Mouse (Mus musculus) bone marrow, adult 2 months (tissue): ENCODE results near the gene Mttp. TPM values are rescaled to one million over a fixed set of nuclear protein-coding genes. Genes with fewer than 3 reads are reported as not detected.

Experiments used
- H3K27ac ChIP-seq: fragments of 200-500 bp; 2 replicates; pipeline ENCODE4 v1.5.1; 2012; ENCODE audit warnings: low read depth, mild to moderate bottlenecking, control low read depth, inconsistent platforms, low read length; ENCODE audit not compliant: control insufficient read depth, poor library complexity, insufficient read depth
- H3K4me1 ChIP-seq: fragments of 200-500 bp; 2 replicates; pipeline ENCODE4 v1.6.1; 2011; ENCODE audit warnings: low read length; ENCODE audit not compliant: control insufficient read depth, insufficient read depth
- H3K4me3 ChIP-seq: fragments of 200-500 bp; replicated peaks from 2 replicates; pipeline ENCODE3; 2011; ENCODE audit warnings: mild to moderate bottlenecking, low read depth, low read length, control low read depth; ENCODE audit not compliant: control insufficient read depth
- CTCF ChIP-seq: fragments of 200-500 bp; IDR thresholded peaks from 2 replicates; pipeline ENCODE4 v1.5.1; 2011; ENCODE audit warnings: low read length, control low read depth; ENCODE audit not compliant: control insufficient read depth, insufficient read depth
- POLR2A ChIP-seq: fragments of 200-500 bp; IDR thresholded peaks from 2 replicates; pipeline ENCODE4 v1.6.1; 2011; ENCODE audit warnings: low read depth, mild to moderate bottlenecking, control low read depth, low read length, borderline replicate concordance; ENCODE audit not compliant: control insufficient read depth
- WGBS: fragments of 180-500 bp; shearing (Covaris S2); methylation state at CpG from one replicate; pipeline ENCODE4 v1.1.7; 2018; 5-methylcytosine and 5-hydroxymethylcytosine counted together
- polyA plus RNA-seq: library from polyadenylated mRNA; stranded (reverse); fragments of >200 nt; gene quantifications from 2 replicates; pipeline ENCODE4 v1.2.4, GENCODE M21; 2011; ENCODE audit warnings: low replicate concordance; ENCODE audit not compliant: missing spikeins, insufficient read depth, insufficient read length

The Mttp gene
- polyA plus RNA-seq, 1 experiment: 0.82 TPM

DNA sequence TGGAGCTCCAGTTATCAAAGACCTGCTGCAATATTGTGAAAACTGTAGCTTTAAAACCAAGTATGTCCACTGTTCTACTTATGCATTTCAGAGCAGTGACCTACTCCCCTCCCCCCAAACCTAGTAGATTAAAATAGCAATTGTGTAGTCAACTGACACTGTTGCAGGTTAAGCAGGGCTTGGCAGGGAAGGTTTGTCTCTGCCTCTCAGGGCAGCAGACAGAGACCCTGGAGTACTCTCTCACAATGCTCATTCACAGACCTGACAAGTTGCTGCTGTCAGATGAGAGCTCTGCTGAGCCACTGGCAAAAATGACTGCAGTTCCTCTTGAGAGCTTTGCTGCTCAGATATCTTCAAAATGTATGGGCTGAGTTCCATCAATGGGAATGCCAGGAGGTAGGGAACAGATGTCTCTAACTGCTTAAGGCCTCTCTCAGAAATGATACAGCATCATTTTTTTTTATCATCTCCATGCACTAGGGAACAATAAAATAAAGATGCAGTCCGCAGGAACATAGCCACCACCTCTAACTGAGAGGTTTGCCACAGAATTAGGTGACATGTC, 61.6 kb downstream of the Mttp start:
- WGBS: 81% methylated on average over 1 of the region's 1 CpGs
- H3K4me1 ChIP-seq: no peaks in the 10 kb centered on the region
- H3K4me3 ChIP-seq: no peak overlapping the region
- H3K27ac ChIP-seq: no peak overlapping the region
- TF ChIP-seq POLR2A: no peak
- no peak for TF ChIP-seq CTCF

DNA sequence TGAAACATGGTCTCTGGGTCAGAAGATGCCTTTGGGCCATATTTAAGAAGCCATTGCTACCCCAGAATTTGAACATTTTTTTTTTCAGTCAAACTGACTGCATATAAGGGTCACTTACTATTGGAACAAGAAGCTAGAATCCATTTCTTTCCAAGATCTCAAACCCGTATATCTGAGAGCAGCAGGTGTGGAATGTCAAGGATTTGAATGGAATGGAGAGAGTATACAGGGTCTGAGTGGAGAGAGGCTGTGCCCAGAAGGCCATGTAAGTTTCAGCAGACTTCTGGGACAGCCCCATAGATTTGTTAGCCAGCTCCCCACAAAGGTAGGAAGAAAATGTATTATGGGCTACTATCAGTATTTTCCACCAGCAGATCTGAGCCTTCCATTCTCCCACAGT, 66.1 kb downstream of the Mttp start:
- WGBS: 79% methylated on average over 1 of the region's 1 CpGs
- TF ChIP-seq CTCF (no peak), POLR2A (no peak)
- no peak overlapping the region for H3K4me3 ChIP-seq
- H3K27ac ChIP-seq: no peak overlapping the region
- H3K4me1 ChIP-seq: no peaks in the 10 kb centered on the region

DNA sequence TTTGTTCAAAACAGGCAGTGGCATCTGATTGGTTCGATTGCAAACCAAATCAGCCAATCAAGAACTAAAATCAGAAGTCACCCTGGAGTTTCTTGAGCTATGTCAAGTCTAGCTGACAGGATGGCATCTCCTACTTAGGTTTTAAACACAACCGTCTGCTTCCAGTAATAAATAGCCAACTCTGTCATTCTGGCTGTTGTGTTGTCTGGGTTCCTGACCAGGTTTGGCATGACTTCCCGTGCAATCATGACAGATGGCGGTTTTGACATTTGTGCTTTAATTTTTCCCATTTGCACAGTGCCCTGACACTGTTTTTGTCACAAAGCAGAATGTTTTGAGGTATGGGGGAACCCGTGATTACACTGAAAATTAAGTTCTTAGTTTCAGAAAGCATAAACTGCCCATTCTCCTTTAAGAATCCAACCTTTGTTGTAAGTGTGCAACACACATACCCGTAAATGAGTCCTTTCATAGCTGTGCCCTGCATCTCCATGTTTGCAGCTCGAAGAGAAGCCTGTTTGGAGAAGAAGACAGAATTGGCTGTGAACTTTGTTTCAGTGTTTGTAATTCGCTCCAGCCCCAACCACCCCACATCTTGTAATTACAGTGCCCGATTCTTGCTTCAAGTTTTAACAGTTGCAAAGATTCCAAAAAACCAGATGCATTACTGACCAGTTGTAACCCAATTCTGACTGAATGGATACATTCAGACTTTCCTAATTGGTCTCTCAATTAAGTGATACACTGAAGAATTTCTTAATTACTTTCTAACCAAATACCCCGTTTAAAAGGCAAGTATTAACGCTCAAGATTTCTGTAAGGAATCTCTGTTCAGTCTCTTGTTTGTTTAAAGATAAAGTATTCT, 67.1 kb downstream of the Mttp start:
- Histone ChIP-seq H3K4me1 (no peaks in the 10 kb centered on the region), H3K27ac (no peak overlapping the region), H3K4me3 (no peak overlapping the region)
- WGBS: 73% methylated on average over 11 of the region's 11 CpGs
- TF ChIP-seq CTCF: no peak

- no peak overlapping the region for H3K27ac ChIP-seq
- H3K4me3 ChIP-seq: no peak overlapping the region
- WGBS: 81% methylated on average over 8 of the region's 8 CpGs
- TF ChIP-seq CTCF: no peak
- no peak for TF ChIP-seq POLR2A
- no peaks in the 10 kb centered on the region for H3K4me1 ChIP-seq
Measured at GRCm38 (mm10) chr3:138075209-138075608, 69.6 kb downstream of the Mttp start.

DNA sequence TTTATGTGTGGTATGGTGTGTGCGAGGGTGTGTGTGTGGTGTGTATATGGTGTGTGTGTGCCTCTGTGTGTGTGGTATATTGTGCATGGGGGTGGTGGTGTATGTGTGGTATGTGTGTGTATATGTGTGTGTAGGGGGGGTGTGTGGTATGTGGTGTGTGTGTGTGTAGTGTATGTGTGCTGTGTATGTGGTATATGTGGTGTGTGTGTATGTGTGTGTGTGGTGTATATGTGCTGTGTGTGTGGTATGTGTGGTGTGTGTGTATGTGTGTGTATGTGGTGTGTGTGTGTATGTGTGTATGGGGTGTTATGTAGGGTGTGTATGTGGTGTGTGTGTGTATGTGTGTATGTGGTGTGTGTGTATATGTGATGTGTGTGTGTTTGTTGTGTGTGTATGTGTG, 70.6 kb downstream of the Mttp start:
- TF ChIP-seq CTCF (no peak), POLR2A (no peak)
- Histone ChIP-seq H3K4me1 (no peaks in the 10 kb centered on the region), H3K27ac (no peak overlapping the region), H3K4me3 (no peak overlapping the region)
- WGBS: 92% methylated on average over 1 of the region's 1 CpGs

DNA sequence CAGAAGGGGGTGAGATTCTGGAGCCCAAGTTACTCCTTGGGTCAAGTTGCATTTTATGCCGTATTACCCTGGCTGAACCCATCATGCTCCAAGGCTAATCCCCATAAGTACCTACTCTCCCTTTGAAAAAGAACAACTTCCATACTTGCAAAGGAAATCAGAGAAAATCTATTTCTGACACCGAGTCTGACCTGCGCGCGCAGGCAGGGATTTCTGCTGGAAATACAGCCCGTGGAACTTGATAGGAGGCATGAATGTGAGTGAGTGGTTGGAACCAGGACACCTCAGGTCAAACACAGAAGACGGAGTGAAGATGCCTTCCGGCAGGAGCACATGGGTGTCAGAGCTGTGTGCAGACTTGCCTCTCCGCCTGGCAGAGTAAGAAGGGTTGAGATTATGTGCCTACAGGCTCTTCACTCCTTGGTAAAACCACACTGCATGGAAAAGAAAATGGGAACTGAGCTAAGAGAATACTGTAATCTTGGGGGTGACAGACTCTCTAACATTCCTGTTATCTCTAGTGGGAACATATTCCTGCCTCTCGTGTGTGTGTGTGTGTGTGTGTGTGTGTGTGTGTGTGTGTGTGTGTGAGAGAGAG, 73.2 kb downstream of the Mttp start:
- TF ChIP-seq POLR2A: no peak
- TF ChIP-seq CTCF: no peak
- 76% methylated on average over 10 of the region's 10 CpGs for WGBS
- H3K4me1 ChIP-seq: no peaks in the 10 kb centered on the region
- H3K4me3 ChIP-seq: no peak overlapping the region
- no peak overlapping the region for H3K27ac ChIP-seq

DNA sequence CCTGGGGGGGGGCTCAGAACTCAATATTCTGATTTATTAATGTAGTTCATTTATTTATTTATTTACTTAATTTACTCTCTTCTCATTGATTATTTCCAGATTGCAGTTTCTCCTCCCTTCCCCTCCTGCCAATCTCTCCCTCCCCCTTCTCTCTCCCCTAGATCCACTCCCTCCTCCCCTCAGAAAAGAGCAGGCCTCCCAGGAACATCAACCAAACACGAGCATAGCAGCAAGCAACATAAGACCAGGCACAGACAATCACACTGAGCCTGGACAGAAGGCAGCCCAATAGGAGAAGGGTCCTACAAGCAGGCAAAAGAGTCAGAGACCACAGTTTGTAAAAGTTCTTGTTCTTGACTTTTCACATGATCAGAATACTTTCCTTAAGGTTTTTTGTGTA, 73.8 kb downstream of the Mttp start:
- Histone ChIP-seq H3K4me1 (no peaks in the 10 kb centered on the region), H3K27ac (no peak overlapping the region), H3K4me3 (no peak overlapping the region)
- WGBS: 42% methylated on average over 1 of the region's 1 CpGs
- no peak for TF ChIP-seq CTCF
- no peak for TF ChIP-seq POLR2A

- Histone ChIP-seq H3K4me1 (no peaks in the 10 kb centered on the region), H3K4me3 (no peak overlapping the region), H3K27ac (no peak overlapping the region)
- 81% methylated on average over 18 of the region's 18 CpGs for WGBS
- TF ChIP-seq CTCF (no peak), POLR2A (no peak)
Measured at GRCm38 (mm10) chr3:138069756-138070511, 74.8 kb downstream of the Mttp start.
